ENCODE assay signal across 20 mouse cellular contexts in the genomic region with DNA sequence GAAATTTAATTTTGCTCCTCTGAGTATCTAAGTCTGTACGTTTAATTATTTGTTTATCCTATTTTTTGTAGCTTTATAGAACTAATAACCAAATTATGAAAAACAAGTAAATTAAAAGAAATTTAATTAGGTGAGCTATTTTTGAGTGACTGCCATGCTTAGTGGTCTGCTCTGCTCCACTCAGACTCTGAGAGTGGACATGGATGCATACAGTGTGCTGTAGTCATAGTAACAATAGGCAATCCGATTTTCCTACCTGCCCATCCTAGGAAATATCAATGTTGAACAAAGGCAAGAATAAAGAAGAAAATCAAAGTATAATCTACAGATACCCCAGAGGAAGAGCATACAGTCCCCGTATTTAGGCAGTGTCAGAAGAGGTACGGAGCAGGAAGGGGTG.
"Had no signal": no experiment of that assay in that cellular context is flagged by ENCODE, and none has a peak within 500 bp of the region (broad histone marks: within the 10 kb centered on the region; RNA-seq: fewer than 3 reads in every experiment).

No protein-coding gene starts in this region.

- H3K36me3 ChIP-seq: intestine, embryonic 15.5 days; kidney, embryonic 15.5 days; lung, embryonic 15.5 days had no signal

- H3K27me3 ChIP-seq: intestine, embryonic 15.5 days; kidney, embryonic 15.5 days; lung, embryonic 15.5 days; megakaryocyte, embryonic 14.5 days had no signal

- H3K4me3 ChIP-seq: intestine, embryonic 15.5 days; kidney, embryonic 15.5 days; left cerebral cortex, adult 2 months; lung, embryonic 15.5 days; megakaryocyte, embryonic 14.5 days had no signal

- H3K9ac ChIP-seq: intestine, embryonic 15.5 days; kidney, embryonic 15.5 days; liver, embryonic 14.5 days; lung, embryonic 15.5 days had no signal

- H3K27ac ChIP-seq: intestine, embryonic 15.5 days; kidney, embryonic 15.5 days; left cerebral cortex, adult 2 months; liver, embryonic 14.5 days; lung, embryonic 15.5 days; stomach, postnatal 0 days had no signal

- H3K4me1 ChIP-seq: intestine, embryonic 15.5 days; kidney, embryonic 15.5 days; lung, embryonic 15.5 days; megakaryocyte, embryonic 14.5 days had no signal

- H3K4me2 ChIP-seq: intestine, embryonic 15.5 days; kidney, embryonic 15.5 days; lung, embryonic 15.5 days had no signal

- DNase-seq: kidney, adult 11 months; kidney, adult 8-10 months; kidney, postnatal 10 days; kidney, postnatal 36 days; layer of hippocampus, postnatal 36 days; lung, adult 18-20 months; lung, postnatal 10 days; lung, postnatal 36 days; right cerebral cortex, postnatal 14 days; right cerebral cortex, postnatal 4 days; thymus, adult 2 months; thymus, postnatal 14 days; thymus, postnatal 4 days had no signal

- H3K9me3 ChIP-seq: intestine, embryonic 15.5 days; kidney, embryonic 15.5 days; lung, embryonic 15.5 days; megakaryocyte, embryonic 14.5 days had no signal

- ATAC-seq: intestine, embryonic 15.5 days had no signal
